ENCODE assay signal across 8 mouse cellular contexts in genomic region chr5:120604839-120605238, GRCm38 (mm10). TPM values are rescaled to one million over a fixed set of nuclear protein-coding genes. Genes with fewer than 3 reads are reported as not detected.
DNase-seq lines count a peak whose midpoint lies in the region; ATAC-seq lines count a peak whose summit lies in the region.

No protein-coding gene starts in this region.

- no peaks in the 10 kb centered on the region for H3K9me3 ChIP-seq in hindbrain, embryonic 14.5 days (ENCODE audit: control insufficient read depth, low read length)

- H3K9ac ChIP-seq in hindbrain, embryonic 14.5 days: peak overlapping the region; percentile 46

- H3K27ac ChIP-seq in hindbrain, embryonic 14.5 days: peak overlapping the region; percentile 60

- peak overlapping the region; percentile 54 for H3K4me2 ChIP-seq in hindbrain, embryonic 14.5 days (replicated peaks)

- H3K4me3 ChIP-seq in hindbrain, embryonic 14.5 days (replicated peaks; ENCODE audit: low read length): peak overlapping the region; percentile 21

- WGBS in hindbrain, embryonic 14.5 days: 6% methylated on average over 6 of the region's 6 CpGs

- peaks cover 5% of the 10 kb centered on the region; the same call in 1 of the 2 replicates for H3K4me1 ChIP-seq in hindbrain, embryonic 14.5 days (replicated peaks; ENCODE audit: control insufficient read depth, insufficient read depth, low read length)

- intact Hi-C loops in left cerebral cortex, postnatal 14 days (cut with DNase I): loop anchor here (1.0 to 10.0 kb wide), 3 partner anchors 83 to 450 kb away; no protein-coding TSS in a partner anchor

- DNase-seq in T-cell, adult 2 months (ENCODE audit: low spot score): peak; percentile 78
- DNase-seq in cerebellum, postnatal 10 days: peak; percentile 95 to 97
- peak; percentile 79 to 87 for DNase-seq in frontal cortex, postnatal 36 days (ENCODE audit: low spot score in 2 of 2)
- peak; percentile 88 for DNase-seq in hindbrain, embryonic 14.5 days (ENCODE audit: low spot score)
- peak; percentile 82 to 90 for DNase-seq in left cerebral cortex, postnatal 14 days (ENCODE audit: low spot score in 2 of 2)
- peak; percentile 68 to 69 for DNase-seq in right cerebral cortex, postnatal 36 days (ENCODE audit: low spot score in 2 of 2)

- H3K36me3 ChIP-seq in hindbrain, embryonic 14.5 days (replicated peaks; ENCODE audit: control insufficient read depth, insufficient read depth): 0 out of 2 replicates have a peak, but pooled peaks cover 6% of the 10 kb centered on the region

- no peaks in the 10 kb centered on the region for H3K27me3 ChIP-seq in hindbrain, embryonic 14.5 days (ENCODE audit: control insufficient read depth, insufficient read depth, low read length)

- no peak for ATAC-seq in hindbrain, embryonic 14.5 days (ENCODE audit: low FRiP score)
- peak; percentile 67 for ATAC-seq in megakaryocyte progenitor cell, adult 5-6 weeks (replicated peaks; ENCODE audit: poor library complexity)
- ATAC-seq in megakaryocyte-erythroid progenitor cell, adult 5-6 weeks (replicated peaks; ENCODE audit: low FRiP score, low TSS enrichment, poor library complexity, severe bottlenecking): no peak

RNA-seq across cellular contexts. Expression of gene Rita1, which starts 7.5 kb away (rescaled TPM):
- polyA plus RNA-seq in hindbrain, embryonic 14.5 days (2014; fragmentation: Nextera tagmentation; extraction: Ambion mirVana): 20.1 and 20.6 TPM in 2 replicates
- 10 to 100 TPM; 31.5 to 32.4 TPM for total RNA-seq in left cerebral cortex, postnatal 14 days (2021)
- 2.0 and 2.3 TPM in 2 replicates for total RNA-seq in megakaryocyte progenitor cell, adult 5-6 weeks (2015)
- total RNA-seq in megakaryocyte progenitor cell, adult 5-6 weeks (2017): 4.7 and 5.8 TPM in 2 replicates
- 9.9 and 11.8 TPM in 2 replicates for total RNA-seq in megakaryocyte-erythroid progenitor cell, adult 5-6 weeks (2014; fragmentation: Nextera tagmentation)
- 5.5 and 6.9 TPM in 2 replicates for total RNA-seq in megakaryocyte-erythroid progenitor cell, adult 5-6 weeks (2017)

RNA-seq across cellular contexts. Expression of gene Ddx54, which starts 7.7 kb away (rescaled TPM):
- polyA plus RNA-seq in hindbrain, embryonic 14.5 days (2014; fragmentation: Nextera tagmentation; extraction: Ambion mirVana): 27.8 and 29.8 TPM in 2 replicates
- total RNA-seq in left cerebral cortex, postnatal 14 days (2021): 10 to 100 TPM; 44.5 to 48.0 TPM
- 11.8 and 13.3 TPM in 2 replicates for total RNA-seq in megakaryocyte progenitor cell, adult 5-6 weeks (2015)
- total RNA-seq in megakaryocyte progenitor cell, adult 5-6 weeks (2017): 34.9 and 35.8 TPM in 2 replicates
- total RNA-seq in megakaryocyte-erythroid progenitor cell, adult 5-6 weeks (2014; fragmentation: Nextera tagmentation): 28.3 and 41.7 TPM in 2 replicates
- total RNA-seq in megakaryocyte-erythroid progenitor cell, adult 5-6 weeks (2017): 40.4 and 40.6 TPM in 2 replicates

RNA-seq across cellular contexts. Expression of gene Iqcd, which starts 16.0 kb away (rescaled TPM):
- 1.5 and 1.9 TPM in 2 replicates for polyA plus RNA-seq in hindbrain, embryonic 14.5 days (2014; fragmentation: Nextera tagmentation; extraction: Ambion mirVana)
- total RNA-seq in left cerebral cortex, postnatal 14 days (2021): under 1 TPM; 0.22 to 0.59 TPM
- not detected in 2 replicates for total RNA-seq in megakaryocyte progenitor cell, adult 5-6 weeks (2015)
- total RNA-seq in megakaryocyte progenitor cell, adult 5-6 weeks (2017): 0.81 and 1.1 TPM in 2 replicates
- total RNA-seq in megakaryocyte-erythroid progenitor cell, adult 5-6 weeks (2014; fragmentation: Nextera tagmentation): 6.4 and 9.0 TPM in 2 replicates
- total RNA-seq in megakaryocyte-erythroid progenitor cell, adult 5-6 weeks (2017): 6.3 and 7.9 TPM in 2 replicates

RNA-seq across cellular contexts. Expression of gene Tpcn1, which starts 16.4 kb away (rescaled TPM):
- 13.4 and 15.7 TPM in 2 replicates for polyA plus RNA-seq in hindbrain, embryonic 14.5 days (2014; fragmentation: Nextera tagmentation; extraction: Ambion mirVana)
- 10 to 100 TPM; 47.7 to 50.0 TPM for total RNA-seq in left cerebral cortex, postnatal 14 days (2021)
- total RNA-seq in megakaryocyte progenitor cell, adult 5-6 weeks (2015): 37.0 and 38.8 TPM in 2 replicates
- 15.7 and 17.7 TPM in 2 replicates for total RNA-seq in megakaryocyte progenitor cell, adult 5-6 weeks (2017)
- total RNA-seq in megakaryocyte-erythroid progenitor cell, adult 5-6 weeks (2014; fragmentation: Nextera tagmentation): 71.7 and 84.7 TPM in 2 replicates
- total RNA-seq in megakaryocyte-erythroid progenitor cell, adult 5-6 weeks (2017): 16.0 and 19.1 TPM in 2 replicates

RNA-seq across cellular contexts. Expression of gene Cfap73, which starts 29.2 kb away (rescaled TPM):
- 0.53 and 1.1 TPM in 2 replicates for polyA plus RNA-seq in hindbrain, embryonic 14.5 days (2014; fragmentation: Nextera tagmentation; extraction: Ambion mirVana)
- total RNA-seq in left cerebral cortex, postnatal 14 days (2021): not detected
- total RNA-seq in megakaryocyte progenitor cell, adult 5-6 weeks (2015): not detected in 2 replicates
- not detected in 2 replicates for total RNA-seq in megakaryocyte progenitor cell, adult 5-6 weeks (2017)
- not detected in 2 replicates for total RNA-seq in megakaryocyte-erythroid progenitor cell, adult 5-6 weeks (2014; fragmentation: Nextera tagmentation)
- total RNA-seq in megakaryocyte-erythroid progenitor cell, adult 5-6 weeks (2017): not detected in 2 replicates
